Mouse (Mus musculus) heart, embryonic 16.5 days (tissue): Measurements from ENCODE around the gene Sh3gl1. TPM values are rescaled to one million over a fixed set of nuclear protein-coding genes. Genes with fewer than 3 reads are reported as not detected.
A peak's percentile ranks its signal among the peaks of the same experiment; 100 is the strongest.

ENCODE experiments used
- ATAC-seq: fragments of 200-750 bp; cut with Nextera tagmentation; replicated peaks from 2 replicates; pipeline ENCODE4 v1.8.0; 2017; ENCODE audit warnings: moderate number of reproducible peaks; ENCODE audit not compliant: insufficient read depth, low FRiP score; ENCODE audit errors: extremely low read depth
- H3K27ac ChIP-seq: fragments of 300-500 bp; sonication (generic); 2 replicates; pipeline ENCODE4 v1.5.1; 2014; ENCODE audit warnings: mild to moderate bottlenecking, low read length, control low read depth, moderate library complexity
- H3K27me3 ChIP-seq: fragments of 300-500 bp; sonication (generic); 2 replicates; pipeline ENCODE4 v1.6.1; 2014; ENCODE audit warnings: low read length, mixed read lengths; ENCODE audit not compliant: control insufficient read depth, insufficient read depth
- H3K36me3 ChIP-seq: fragments of 300-500 bp; sonication (generic); 2 replicates; pipeline ENCODE4 v1.6.1; 2014; ENCODE audit not compliant: control insufficient read depth, insufficient read depth
- H3K4me1 ChIP-seq: fragments of 300-500 bp; sonication (generic); 2 replicates; pipeline ENCODE4 v1.6.1; 2014; ENCODE audit warnings: low read length, mixed read lengths; ENCODE audit not compliant: control insufficient read depth, insufficient read depth
- H3K4me2 ChIP-seq: fragments of 300-500 bp; sonication (generic); 2 replicates; pipeline ENCODE4 v1.6.1; 2014; ENCODE audit warnings: low read depth, mild to moderate bottlenecking, control low read depth, low read length
- H3K4me3 ChIP-seq: fragments of 300-500 bp; sonication (generic); 2 replicates; pipeline ENCODE4 v1.5.1; 2014; ENCODE audit warnings: mild to moderate bottlenecking, control low read depth, low read length
- H3K9ac ChIP-seq: fragments of 300-500 bp; sonication (generic); 2 replicates; pipeline ENCODE4 v1.6.1; 2014; ENCODE audit warnings: low read length, control low read depth
- H3K9me3 ChIP-seq: fragments of 300-500 bp; sonication (generic); replicated peaks from 2 replicates; pipeline ENCODE4 v1.6.1; 2016; ENCODE audit warnings: low read length; ENCODE audit not compliant: control insufficient read depth
- WGBS: fragments of 180-500 bp; shearing (Covaris S2); extraction: QIAGEN DNeasy Blood & Tissue Kit; methylation state at CpG from one replicate; pipeline ENCODE4 v1.1.7; 2014; 5-methylcytosine and 5-hydroxymethylcytosine counted together
- polyA plus RNA-seq: library from polyadenylated mRNA; unstranded; fragments of >200 nt; fragmentation: Nextera tagmentation; extraction: Ambion mirVana; gene quantifications from 2 replicates; pipeline ENCODE4 v1.2.1, GENCODE M21; 2015

Gene Sh3gl1
- polyA plus RNA-seq, 1 experiment from 2014 or later, result 81.1 TPM

DNA sequence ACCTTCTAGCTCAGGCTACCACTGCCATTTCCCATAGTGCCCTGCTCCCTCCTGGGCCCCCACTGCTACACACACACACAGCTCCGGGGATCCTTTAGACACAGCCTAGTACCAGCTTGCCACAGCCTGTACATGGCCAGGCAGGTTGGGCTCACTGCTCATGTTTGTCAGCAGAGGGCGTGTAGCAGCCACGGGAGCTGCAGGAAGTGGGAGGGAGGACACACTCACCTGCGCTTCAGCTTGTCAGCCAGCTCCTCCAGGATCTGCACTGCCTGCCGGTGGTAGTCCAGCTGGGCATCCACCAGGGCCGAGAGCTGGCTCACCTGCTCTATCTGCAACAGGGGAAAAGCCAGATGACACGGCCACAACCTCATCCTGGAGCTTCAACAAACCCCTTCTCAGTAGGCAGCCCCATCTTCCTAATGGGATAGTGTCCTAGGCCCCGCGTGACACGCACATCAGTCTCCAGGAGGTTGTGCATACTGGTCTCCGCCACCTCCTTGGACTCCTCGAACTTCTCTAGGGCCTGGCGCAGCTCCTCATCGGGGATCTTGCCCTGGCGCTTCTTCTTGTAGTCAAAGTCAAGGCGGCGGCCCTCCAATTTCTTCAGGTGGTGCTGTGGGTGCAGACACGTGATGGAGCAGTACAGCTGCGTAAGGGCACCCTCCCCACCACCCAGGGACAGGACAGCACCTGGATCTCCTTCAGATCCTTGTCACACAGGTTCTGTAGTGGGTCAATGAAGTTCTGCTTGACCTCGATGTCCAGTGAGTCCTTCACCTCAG is 17.9 kb downstream of the Sh3gl1 start:
- peaks cover 11% of the 10 kb centered on the region; the same call in 1 of the 2 replicates for H3K4me1 ChIP-seq
- H3K27me3 ChIP-seq, result no peaks in the 10 kb centered on the region
- H3K9ac ChIP-seq, result no peak overlapping the region
- peak; percentile 19; the same call in 1 of the 2 replicates for ATAC-seq
- 70% methylated on average over 20 of the region's 20 CpGs for WGBS
- no peaks in the 10 kb centered on the region for H3K9me3 ChIP-seq
- H3K4me2 ChIP-seq, result no peak overlapping the region
- H3K27ac ChIP-seq, result no peak overlapping the region
- no peak overlapping the region for H3K4me3 ChIP-seq
- peaks cover 37% of the 10 kb centered on the region for H3K36me3 ChIP-seq

GRCm38 (mm10) chr17:56017848-56018247 is 18.6 kb downstream of the Sh3gl1 start:
- H3K9ac ChIP-seq, result no peak overlapping the region
- H3K4me3 ChIP-seq, result no peak overlapping the region
- H3K36me3 ChIP-seq, result peaks cover 39% of the 10 kb centered on the region
- no peaks in the 10 kb centered on the region for H3K9me3 ChIP-seq
- H3K27me3 ChIP-seq, result no peaks in the 10 kb centered on the region
- peaks cover 5% of the 10 kb centered on the region; the same call in 1 of the 2 replicates for H3K4me1 ChIP-seq
- H3K4me2 ChIP-seq, result no peak overlapping the region
- no peak overlapping the region for H3K27ac ChIP-seq
- no peak for ATAC-seq
- 91% methylated on average over 7 of the region's 7 CpGs for WGBS

DNA sequence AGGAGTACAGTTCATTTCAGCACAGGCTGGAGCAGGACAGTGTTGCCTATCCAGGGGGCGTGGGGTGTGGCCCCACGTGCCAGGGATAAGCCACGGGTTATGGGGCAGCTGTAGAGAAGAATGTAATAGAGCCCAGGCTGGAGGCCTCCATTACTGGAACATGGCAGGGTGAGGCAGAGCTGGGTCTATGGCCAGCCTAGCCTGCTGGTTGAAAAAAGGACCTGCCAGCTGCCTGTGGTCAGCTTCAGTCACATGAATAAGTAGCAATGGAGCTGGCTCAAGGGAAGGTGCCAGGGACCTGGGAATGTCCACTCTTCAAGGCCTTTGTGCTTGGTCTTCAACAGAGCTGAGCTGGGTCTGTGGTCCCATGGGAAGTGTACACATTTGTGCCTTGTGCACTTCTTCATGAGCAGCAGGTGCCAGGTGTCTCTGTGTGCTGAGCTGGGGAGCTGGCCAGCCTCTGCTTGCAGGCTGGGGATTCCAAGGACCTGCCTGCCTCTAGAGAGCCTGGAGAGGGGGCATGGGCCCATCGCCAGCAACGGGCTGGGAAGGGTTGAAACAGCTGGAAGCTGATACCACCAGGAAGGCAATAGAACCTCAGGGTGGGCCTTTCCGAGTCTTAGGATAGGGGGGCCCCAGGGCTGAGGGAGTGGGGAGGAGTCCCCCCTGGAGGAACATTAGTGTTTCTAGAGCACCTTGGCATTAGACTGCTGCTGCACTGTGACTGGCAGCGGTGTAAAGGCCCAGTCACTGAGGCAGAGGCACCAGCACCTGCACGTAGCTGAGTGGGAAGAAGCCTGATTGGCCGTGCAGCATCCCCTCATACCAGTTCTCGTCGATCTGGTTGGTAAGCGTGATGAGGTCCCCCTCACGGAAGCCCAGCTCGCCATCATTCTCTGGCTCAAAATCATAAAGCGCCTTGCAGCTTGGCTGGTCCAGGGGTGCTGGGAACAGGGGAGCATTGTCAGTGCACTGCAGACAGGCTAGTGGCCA is 19.3 kb downstream of the Sh3gl1 start:
- no peak overlapping the region for H3K9ac ChIP-seq

DNA sequence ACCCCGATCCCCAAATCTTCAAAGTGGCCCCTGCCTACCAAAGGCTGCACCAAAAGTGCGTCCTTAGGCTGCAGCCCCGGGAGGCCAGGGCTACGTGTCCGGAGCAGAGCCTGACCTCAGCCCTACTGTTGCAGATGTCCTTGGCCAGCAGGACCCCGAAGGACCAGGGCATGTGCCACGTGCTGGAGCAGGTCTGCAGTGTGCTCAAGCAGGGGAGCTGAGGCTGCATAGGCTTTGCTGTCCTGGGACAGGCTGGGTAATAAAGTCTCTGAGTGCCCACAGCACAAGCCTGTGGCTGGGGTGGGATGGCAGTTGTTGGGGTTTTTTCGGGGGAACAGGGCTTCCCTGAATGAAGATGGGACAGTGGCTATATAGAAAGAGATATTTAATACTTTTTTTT is 20.1 kb downstream of the Sh3gl1 start:
- no peak overlapping the region for H3K9ac ChIP-seq
- ATAC-seq, result no peak
- H3K27me3 ChIP-seq, result no peaks in the 10 kb centered on the region
- 0 out of 2 replicates have a peak, but pooled peaks cover 4% of the 10 kb centered on the region for H3K4me1 ChIP-seq
- no peak overlapping the region for H3K4me3 ChIP-seq
- no peak overlapping the region for H3K27ac ChIP-seq
- H3K4me2 ChIP-seq, result no peak overlapping the region
- WGBS, result 83% methylated on average over 8 of the region's 8 CpGs
- H3K36me3 ChIP-seq, result peaks cover 49% of the 10 kb centered on the region
- H3K9me3 ChIP-seq, result no peaks in the 10 kb centered on the region

More for the DNA sequence above, 19.3 kb downstream of the Sh3gl1 start:
- WGBS, result 81% methylated on average over 15 of the region's 15 CpGs
- no peak overlapping the region for H3K27ac ChIP-seq
- no peak for ATAC-seq
- peaks cover 44% of the 10 kb centered on the region for H3K36me3 ChIP-seq
- H3K4me1 ChIP-seq, result 0 out of 2 replicates have a peak, but pooled peaks cover 4% of the 10 kb centered on the region
- no peaks in the 10 kb centered on the region for H3K27me3 ChIP-seq
- no peak overlapping the region for H3K4me3 ChIP-seq
- no peak overlapping the region for H3K4me2 ChIP-seq
- H3K9me3 ChIP-seq, result no peaks in the 10 kb centered on the region

GRCm38 (mm10) chr17:56015293-56015692 is 21.1 kb downstream of the Sh3gl1 start:
- peaks cover 49% of the 10 kb centered on the region for H3K36me3 ChIP-seq
- H3K4me3 ChIP-seq, result no peak overlapping the region
- no peaks in the 10 kb centered on the region for H3K9me3 ChIP-seq
- no peaks in the 10 kb centered on the region for H3K27me3 ChIP-seq
- 89% methylated on average over 9 of the region's 9 CpGs for WGBS
- H3K4me2 ChIP-seq, result no peak overlapping the region
- H3K4me1 ChIP-seq, result peaks cover 7% of the 10 kb centered on the region
- ATAC-seq, result no peak
- H3K9ac ChIP-seq, result no peak overlapping the region
- H3K27ac ChIP-seq, result no peak overlapping the region

GRCm38 (mm10) chr17:56011441-56011840 is 25.0 kb downstream of the Sh3gl1 start:
- no peak overlapping the region for H3K27ac ChIP-seq
- no peak overlapping the region for H3K9ac ChIP-seq
- peaks cover 33% of the 10 kb centered on the region for H3K36me3 ChIP-seq
- no peaks in the 10 kb centered on the region for H3K9me3 ChIP-seq
- no peaks in the 10 kb centered on the region for H3K27me3 ChIP-seq
- no peak overlapping the region for H3K4me3 ChIP-seq
- no peak overlapping the region for H3K4me2 ChIP-seq
- no peak for ATAC-seq
- WGBS, result 87% methylated on average over 7 of the region's 7 CpGs
- H3K4me1 ChIP-seq, result peaks cover 18% of the 10 kb centered on the region

DNA sequence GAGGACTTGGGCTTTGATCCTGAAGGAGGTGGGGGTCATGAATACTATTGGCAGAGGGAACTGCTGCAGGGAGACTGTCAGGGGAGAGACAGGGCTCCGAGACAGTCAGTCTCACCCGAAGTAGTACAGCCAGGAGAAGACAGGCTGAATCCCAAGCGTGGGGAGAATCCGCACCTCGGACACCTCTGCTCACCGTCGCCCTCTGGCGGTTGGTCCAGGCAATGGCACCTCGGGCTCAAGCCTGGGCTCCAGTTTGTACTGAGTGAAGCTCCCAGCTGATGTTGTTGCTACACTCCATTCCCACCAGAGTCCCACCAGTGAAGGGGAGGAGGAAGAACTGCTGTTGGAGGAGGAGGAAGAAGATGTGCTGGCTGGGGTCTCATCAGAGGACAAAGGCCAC is 25.8 kb downstream of the Sh3gl1 start:
- H3K9ac ChIP-seq, result peak overlapping the region; percentile 18; the same call in 1 of the 2 replicates

GRCm38 (mm10) chr17:56010255-56010654 is 26.2 kb downstream of the Sh3gl1 start:
- no peak overlapping the region for H3K27ac ChIP-seq
- ATAC-seq, result no peak
- H3K27me3 ChIP-seq, result no peaks in the 10 kb centered on the region
- peak overlapping the region; percentile 91 for H3K4me2 ChIP-seq
- peak overlapping the region; percentile 85 for H3K9ac ChIP-seq
- H3K9me3 ChIP-seq, result no peaks in the 10 kb centered on the region
- WGBS, result 67% methylated on average over 14 of the region's 14 CpGs
- peaks cover 21% of the 10 kb centered on the region for H3K36me3 ChIP-seq
- peaks cover 18% of the 10 kb centered on the region for H3K4me1 ChIP-seq
- H3K4me3 ChIP-seq, result no peak overlapping the region; the same call in 1 of the 2 replicates

More for the DNA sequence above, 25.8 kb downstream of the Sh3gl1 start:
- 15% methylated on average over 9 of the region's 9 CpGs for WGBS
- Histone ChIP-seq H3K27ac (no peak overlapping the region), H3K4me2 (peak overlapping the region; percentile 91; the same call in 1 of the 2 replicates), H3K27me3 (no peaks in the 10 kb centered on the region), H3K36me3 (peaks cover 25% of the 10 kb centered on the region), H3K9me3 (no peaks in the 10 kb centered on the region), H3K4me1 (peaks cover 18% of the 10 kb centered on the region), H3K4me3 (no peak overlapping the region)
- ATAC-seq, result no peak
